Mouse (Mus musculus) activated CD4-positive, CD25-positive, alpha-beta regulatory T cell, adult 4 months (primary cell): ENCODE data around the gene Limch1. TPM values are rescaled to one million over a fixed set of nuclear protein-coding genes. Genes with fewer than 3 reads are reported as not detected.

ENCODE experiments used
- ATAC-seq: one replicate; pipeline ENCODE4 v1.8.0; 2017
- polyA plus RNA-seq, 2 experiments: library from polyadenylated mRNA; unstranded; fragments of 100-300 nt; shearing (Covaris generic); gene quantifications; one replicate each; pipeline ENCODE4 v1.2.1; 2017

The Limch1 gene
- polyA plus RNA-seq: under 1 TPM in 1 of 2 experiments, not detected in 1; 0.16 TPM

GRCm38 (mm10) chr5:66745390-66745995, at the start of gene Limch1:
Gene Limch1, plus strand, starts transcription at chr5:66745827.
- no peak for ATAC-seq

GRCm38 (mm10) chr5:66697119-66697518, 48.5 kb upstream of the Limch1 start:
- no peak for ATAC-seq

DNA sequence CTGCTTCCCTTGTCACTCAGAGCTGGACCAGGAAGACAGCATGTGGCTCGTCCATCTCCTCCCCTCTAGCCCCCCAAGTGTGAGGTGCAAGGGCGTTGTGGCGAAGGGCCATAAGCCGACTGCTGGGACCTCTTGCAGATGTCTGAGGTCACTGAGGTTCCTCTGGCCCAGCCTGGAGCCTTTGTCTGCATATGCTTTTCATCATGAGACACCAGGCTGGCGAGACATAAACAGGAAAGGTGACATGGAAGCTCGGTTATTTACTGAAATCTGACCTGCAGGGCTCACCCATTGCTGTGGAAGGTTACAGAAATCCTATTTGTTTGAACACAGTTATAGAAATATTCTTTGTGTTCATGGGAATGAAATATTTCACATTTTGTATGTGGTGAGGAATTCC, 45.7 kb upstream of the Limch1 start:
- ATAC-seq: no peak

- ATAC-seq: no peak
Measured at GRCm38 (mm10) chr5:66701951-66702350, 43.7 kb upstream of the Limch1 start.

GRCm38 (mm10) chr5:66703317-66704004, 42.2 kb upstream of the Limch1 start:
- ATAC-seq: no peak

GRCm38 (mm10) chr5:66707859-66708258, 37.8 kb upstream of the Limch1 start:
- no peak for ATAC-seq

DNA sequence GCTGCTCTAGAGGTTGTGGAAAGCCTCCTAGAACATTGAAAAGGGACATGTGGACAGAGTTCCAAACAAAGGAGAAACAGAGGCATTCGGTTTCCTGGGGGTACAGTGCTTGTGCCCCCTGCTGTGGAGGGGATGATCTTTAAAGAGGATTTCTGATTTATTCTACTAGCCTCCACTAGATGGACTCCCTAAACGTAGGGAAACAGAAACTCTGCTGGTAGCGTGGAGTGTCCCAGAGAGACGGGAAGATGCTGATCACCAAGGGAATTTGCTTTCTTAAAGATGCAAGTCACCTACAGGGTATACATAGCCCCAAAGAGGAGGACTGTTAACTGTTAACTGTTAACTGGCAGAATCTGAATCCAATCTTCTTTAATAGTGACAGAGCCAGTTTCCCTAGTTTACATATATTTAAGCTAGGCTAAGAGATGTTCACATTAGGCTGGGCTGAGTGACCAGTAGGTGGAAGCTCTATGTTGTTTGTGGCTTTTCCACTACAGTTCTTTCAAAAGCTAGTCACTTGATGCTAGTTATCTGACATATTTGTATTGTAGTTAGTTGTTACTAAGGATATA, 35.1 kb upstream of the Limch1 start:
- ATAC-seq: no peak

DNA sequence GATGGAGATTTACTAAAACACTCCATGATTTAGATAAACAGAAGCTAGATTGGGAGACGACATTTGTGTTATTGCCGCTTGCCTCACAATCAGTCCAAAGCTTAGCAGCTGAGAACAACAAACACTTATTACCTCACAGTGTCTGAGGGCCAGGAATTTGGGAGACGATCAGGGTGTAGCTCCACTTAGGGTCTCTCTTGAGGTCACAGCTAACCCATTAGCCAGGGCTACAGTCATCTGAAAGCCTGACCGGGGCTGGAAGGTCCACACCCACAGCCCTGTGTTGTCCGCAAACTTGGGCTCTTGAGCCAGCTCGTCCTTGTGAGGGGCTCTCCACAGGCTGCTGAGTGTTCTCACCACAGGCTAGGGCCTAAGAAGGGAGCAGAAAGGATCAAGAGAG, 32.8 kb upstream of the Limch1 start:
- ATAC-seq: no peak

DNA sequence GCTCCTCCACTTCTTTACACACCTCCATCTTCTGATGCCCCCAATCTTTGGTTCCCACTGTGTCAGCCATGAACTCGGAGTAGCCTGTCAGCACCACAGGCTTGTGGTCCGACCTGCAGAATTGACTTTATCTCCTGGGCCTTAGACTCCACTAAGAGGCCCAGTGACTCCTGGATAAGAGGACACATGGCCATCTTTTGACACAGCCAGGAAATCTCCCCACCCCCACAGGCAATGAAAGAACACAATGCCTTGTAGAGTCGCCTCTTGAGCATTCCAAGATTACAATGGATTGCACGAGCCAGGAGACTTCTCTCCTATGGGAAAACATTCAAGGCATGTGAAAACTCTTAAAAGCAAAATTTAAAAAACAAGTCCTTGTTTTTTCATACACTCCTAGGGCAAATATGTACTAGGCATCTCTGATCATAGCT, 30.1 kb upstream of the Limch1 start:
- no peak for ATAC-seq

- ATAC-seq: no peak
Measured at GRCm38 (mm10) chr5:66717931-66718330, 27.7 kb upstream of the Limch1 start.

DNA sequence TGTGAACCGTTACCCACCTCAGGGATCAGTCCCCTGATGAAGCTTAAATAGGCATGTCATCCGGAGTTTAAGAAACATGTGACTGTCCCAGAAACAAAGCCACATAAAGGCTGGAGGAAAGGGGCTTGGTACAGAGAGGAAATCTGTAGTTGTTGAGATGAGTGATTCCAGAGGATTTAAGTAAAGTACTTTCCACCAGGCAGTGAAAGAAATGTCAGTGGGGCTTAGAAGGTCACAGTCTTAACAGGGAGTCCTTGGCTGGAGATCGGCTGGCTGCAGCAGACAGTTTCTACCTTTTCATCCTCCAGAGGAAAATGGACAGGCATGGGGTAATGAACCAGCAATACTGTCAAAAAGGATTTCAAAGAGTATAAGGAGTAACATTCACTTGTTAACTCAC, 27.2 kb upstream of the Limch1 start:
- no peak for ATAC-seq

- ATAC-seq: no peak
Measured at GRCm38 (mm10) chr5:66718880-66719279, 26.7 kb upstream of the Limch1 start.

GRCm38 (mm10) chr5:66720921-66721320, 24.7 kb upstream of the Limch1 start:
- ATAC-seq: no peak

- no peak for ATAC-seq
Measured at GRCm38 (mm10) chr5:66722586-66722985, 23.0 kb upstream of the Limch1 start.

DNA sequence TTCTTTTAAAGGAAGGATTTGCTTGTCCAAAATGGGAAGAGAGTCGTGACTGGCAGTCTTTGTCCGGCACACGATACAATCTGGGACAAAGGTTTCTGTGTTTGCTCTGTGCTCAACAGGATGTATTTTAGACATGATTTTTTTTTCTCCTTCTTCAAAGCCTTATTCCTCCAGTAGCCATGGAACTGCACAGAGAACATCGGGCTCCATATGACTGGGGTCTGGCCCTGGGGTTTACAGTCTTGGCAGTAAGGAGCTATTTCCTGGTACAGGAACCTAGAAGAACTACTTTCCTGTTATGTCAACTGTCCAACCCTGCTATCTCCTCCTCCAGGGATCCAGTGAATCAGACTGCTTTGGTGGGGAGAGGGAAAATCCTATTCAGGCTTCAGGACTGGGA, 22.6 kb upstream of the Limch1 start:
- no peak for ATAC-seq

- ATAC-seq: no peak
Measured at GRCm38 (mm10) chr5:66723626-66724025, 22.0 kb upstream of the Limch1 start.

DNA sequence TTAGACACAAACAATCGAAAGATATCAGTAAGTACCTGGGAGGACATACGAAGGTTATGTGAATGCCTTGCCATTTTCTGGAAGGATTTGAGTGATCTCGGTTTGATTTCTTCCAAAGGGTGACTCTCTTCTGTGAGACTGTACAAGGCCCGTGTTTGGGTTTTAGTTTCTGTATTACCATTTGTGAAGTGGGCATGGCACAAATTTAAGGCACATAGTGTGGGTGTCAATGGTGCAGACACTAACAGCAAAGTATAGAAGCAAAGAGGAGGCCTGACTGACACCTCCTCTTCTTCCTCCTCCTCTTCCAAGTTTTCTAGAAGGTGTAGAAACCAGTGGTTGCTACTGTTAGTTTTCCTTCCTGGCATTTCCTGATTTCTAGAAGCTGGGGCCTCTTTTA, 16.3 kb upstream of the Limch1 start:
- no peak for ATAC-seq

GRCm38 (mm10) chr5:66730621-66731301, 14.9 kb upstream of the Limch1 start:
- no peak for ATAC-seq

GRCm38 (mm10) chr5:66731302-66731697, 14.3 kb upstream of the Limch1 start:
- ATAC-seq: no peak

DNA sequence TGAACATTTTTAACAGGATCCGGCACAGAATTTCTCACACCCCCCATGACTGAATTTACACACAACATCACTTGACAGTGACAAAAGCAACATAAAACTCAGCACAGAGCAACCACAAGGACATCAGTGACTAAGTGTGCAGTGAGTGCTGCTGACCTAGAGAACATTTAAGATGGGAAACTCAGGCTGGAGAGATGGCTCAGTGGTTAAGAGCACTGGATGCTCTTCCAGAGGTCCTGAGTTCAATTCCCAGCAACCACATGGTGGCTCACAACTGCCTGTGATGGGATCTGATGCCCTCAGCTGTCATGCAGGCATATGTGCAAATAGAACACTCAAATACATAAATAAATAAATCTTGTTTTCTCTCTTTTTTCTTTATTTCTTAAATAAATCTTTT, 12.1 kb upstream of the Limch1 start:
- no peak for ATAC-seq

DNA sequence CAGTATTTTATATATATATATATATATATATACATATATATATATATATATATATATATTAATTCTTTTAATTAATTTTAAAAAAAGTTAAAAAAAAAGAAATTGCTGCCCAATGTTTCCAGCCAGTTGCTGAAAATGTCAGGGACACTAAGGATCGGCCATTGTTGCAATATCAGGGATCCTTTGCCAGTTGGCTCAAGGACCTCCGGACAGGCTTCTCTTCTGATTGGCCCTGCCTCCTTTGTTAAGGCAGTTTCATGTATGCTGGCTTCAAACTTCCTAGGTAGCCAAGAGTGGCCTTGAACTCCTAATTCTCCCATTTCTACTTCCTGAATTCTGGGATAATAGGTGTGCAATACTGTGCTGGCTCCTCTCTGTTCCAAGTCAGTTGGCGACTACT, 6.3 kb upstream of the Limch1 start:
- no peak for ATAC-seq

- ATAC-seq: no peak
Measured at GRCm38 (mm10) chr5:66745996-66746681, 512 bp downstream of the Limch1 start.

- ATAC-seq: no peak
Measured at GRCm38 (mm10) chr5:66746761-66747160, 1.1 kb downstream of the Limch1 start.
